Mouse (Mus musculus) frontal cortex, postnatal 36 days (tissue): Measurements from ENCODE around the gene Dnajc22.
A peak's percentile ranks its signal among the peaks of the same experiment; 100 is the strongest.

Experiments used
- DNase-seq, 2 experiments: peaks; one replicate each; pipeline ENCODE4 v3.0.0; 2022; ENCODE audit warnings: low spot score in 2 of 2

Dnajc22 gene

GRCm38 (mm10) chr15:99114312-99115064, 21.5 kb downstream of the Dnajc22 start:
- no peak for DNase-seq

- DNase-seq, result no peak
These were observed 22.1 kb downstream of the Dnajc22 start for GRCm38 (mm10) chr15:99115065-99115423.

- DNase-seq, result no peak
These were observed 23.6 kb downstream of the Dnajc22 start for GRCm38 (mm10) chr15:99116539-99116938.

GRCm38 (mm10) chr15:99120814-99121213, 27.8 kb downstream of the Dnajc22 start:
- DNase-seq, result no peak

GRCm38 (mm10) chr15:99122642-99123041, 29.7 kb downstream of the Dnajc22 start:
- no peak for DNase-seq

- no peak for DNase-seq
These were observed 32.7 kb downstream of the Dnajc22 start, which contains the start of gene Spats2 for GRCm38 (mm10) chr15:99125711-99126080. Spats2 (plus strand) TSS chr15:99125916.

- DNase-seq, result peak; percentile 92 to 93
These were observed 33.3 kb downstream of the Dnajc22 start for GRCm38 (mm10) chr15:99126081-99126815.

GRCm38 (mm10) chr15:99126816-99127365, 33.9 kb downstream of the Dnajc22 start:
- peak; percentile 5 to 11 for DNase-seq

- no peak for DNase-seq
These were observed 35.0 kb downstream of the Dnajc22 start for GRCm38 (mm10) chr15:99127851-99128522.

GRCm38 (mm10) chr15:99129441-99129840, 36.5 kb downstream of the Dnajc22 start:
- no peak for DNase-seq

- no peak for DNase-seq
These were observed 37.3 kb downstream of the Dnajc22 start for GRCm38 (mm10) chr15:99129956-99130910.

- DNase-seq, result no peak
These were observed 45.4 kb downstream of the Dnajc22 start for GRCm38 (mm10) chr15:99138389-99138788.

- peak in 1 of 2 experiments; percentile 18 for DNase-seq
These were observed 46.7 kb downstream of the Dnajc22 start for GRCm38 (mm10) chr15:99139669-99140068.

- DNase-seq, result no peak
These were observed 57.5 kb downstream of the Dnajc22 start for GRCm38 (mm10) chr15:99150516-99150915.

GRCm38 (mm10) chr15:99151324-99151723, 58.4 kb downstream of the Dnajc22 start:
- no peak for DNase-seq

GRCm38 (mm10) chr15:99153466-99153865, 60.5 kb downstream of the Dnajc22 start:
- DNase-seq, result no peak
